ENCODE assay signal across 8 mouse cellular contexts in genomic region chr7:83882633-83883275, GRCm38 (mm10). TPM values are rescaled to one million over a fixed set of nuclear protein-coding genes. Genes with fewer than 3 reads are reported as not detected.
DNase-seq lines count a peak whose midpoint lies in the region; ATAC-seq and TF ChIP-seq lines count a peak whose summit lies in the region.

No protein-coding gene starts in this region.

- no peak for TF ChIP-seq POLR2A in cerebellum, adult 2 months (IDR thresholded peaks at IDR 0.05; ENCODE audit: borderline replicate concordance, insufficient read depth, low read length)

- peak overlapping the region; percentile 86 for H3K9ac ChIP-seq in forebrain, embryonic 16.5 days (replicated peaks; ENCODE audit: low read depth, low read length)
- H3K9ac ChIP-seq in hindbrain, embryonic 11.5 days (ENCODE audit: low read depth, low read length): peak overlapping the region; percentile 86

- H3K27ac ChIP-seq in cerebellum, adult 2 months (ENCODE audit: insufficient read depth, low read length): peak overlapping the region; percentile 97; the same call in 1 of the 2 replicates
- peak overlapping the region; percentile 92 for H3K27ac ChIP-seq in forebrain, embryonic 16.5 days (ENCODE audit: low read length)
- peak overlapping the region; percentile 96 for H3K27ac ChIP-seq in hindbrain, embryonic 11.5 days (ENCODE audit: low read depth, low read length)
- H3K27ac ChIP-seq in macrophage: no peak overlapping the region

- DNase-seq in frontal cortex, postnatal 10 days (ENCODE audit: low spot score in 2 of 2): peak; percentile 41 to 54
- peak; percentile 58 to 68 for DNase-seq in cerebellum, adult 2 months
- DNase-seq in hindbrain, embryonic 11.5 days (ENCODE audit: low spot score): peak; percentile 60
- DNase-seq in left cerebral cortex, adult 8-10 months (ENCODE audit: low spot score in 2 of 2): peak; percentile 27 to 29
- DNase-seq in right cerebral cortex, postnatal 4 days: peak; percentile 53

- H3K36me3 ChIP-seq in forebrain, embryonic 16.5 days (ENCODE audit: control insufficient read depth, insufficient read depth): no peaks in the 10 kb centered on the region; the same call in 1 of the 2 replicates
- H3K36me3 ChIP-seq in hindbrain, embryonic 11.5 days (ENCODE audit: control insufficient read depth, insufficient read depth, low read length): no peaks in the 10 kb centered on the region
- H3K36me3 ChIP-seq in macrophage (ENCODE audit: inconsistent target): peaks cover 7% of the 10 kb centered on the region; the same call in 1 of the 2 replicates

- peak overlapping the region; percentile 80 for H3K4me3 ChIP-seq in cerebellum, adult 2 months (replicated peaks; ENCODE audit: insufficient read depth, low read depth, low read length)
- H3K4me3 ChIP-seq in forebrain, embryonic 16.5 days (replicated peaks; ENCODE audit: low read length): peak overlapping the region; percentile 58
- H3K4me3 ChIP-seq in hindbrain, embryonic 11.5 days (ENCODE audit: low read depth, low read length): peak overlapping the region; percentile 76
- H3K4me3 ChIP-seq in macrophage (ENCODE audit: inconsistent target): peak overlapping the region; percentile 21

- H3K27me3 ChIP-seq in cerebellum, adult 2 months (ENCODE audit: control insufficient read depth, insufficient read depth, low read length): no peaks in the 10 kb centered on the region
- no peaks in the 10 kb centered on the region for H3K27me3 ChIP-seq in forebrain, embryonic 16.5 days (replicated peaks; ENCODE audit: control insufficient read depth, insufficient read depth, low read length)
- no peaks in the 10 kb centered on the region for H3K27me3 ChIP-seq in hindbrain, embryonic 11.5 days (ENCODE audit: control insufficient read depth, insufficient read depth, low read length)

- ATAC-seq in frontal cortex, adult (ENCODE audit: low TSS enrichment): no peak
- peak; percentile 22 for ATAC-seq in forebrain, embryonic 16.5 days
- peak; percentile 10 for ATAC-seq in hindbrain, embryonic 11.5 days (ENCODE audit: low FRiP score)

- H3K79me2 ChIP-seq in macrophage (ENCODE audit: inconsistent target): peaks cover 58% of the 10 kb centered on the region

- 14% methylated on average over 56 of the region's 56 CpGs for WGBS in cerebellum, adult 2 months
- WGBS in forebrain, embryonic 16.5 days: 21% methylated on average over 55 of the region's 56 CpGs
- WGBS in hindbrain, embryonic 11.5 days: 19% methylated on average over 50 of the region's 56 CpGs
- 50% methylated on average over 45 of the region's 56 CpGs for WGBS in macrophage (ENCODE audit: missing documents)

- no peak for TF ChIP-seq CTCF in cerebellum, adult 2 months (IDR thresholded peaks at IDR 0.05; ENCODE audit: borderline replicate concordance, insufficient read depth, low read depth, low read length)

- H3K4me1 ChIP-seq in cerebellum, adult 2 months (ENCODE audit: control insufficient read depth, insufficient read depth, low read length): peaks cover 9% of the 10 kb centered on the region; the same call in 1 of the 2 replicates
- H3K4me1 ChIP-seq in forebrain, embryonic 16.5 days (replicated peaks; ENCODE audit: control insufficient read depth, insufficient read depth, low read length): peaks cover 45% of the 10 kb centered on the region
- H3K4me1 ChIP-seq in hindbrain, embryonic 11.5 days (replicated peaks; ENCODE audit: control insufficient read depth, insufficient read depth, low read length): peaks cover 9% of the 10 kb centered on the region; the same call in 1 of the 2 replicates

- H3K4me2 ChIP-seq in forebrain, embryonic 16.5 days (ENCODE audit: low read length): peak overlapping the region; percentile 81
- peak overlapping the region; percentile 98 for H3K4me2 ChIP-seq in hindbrain, embryonic 11.5 days (replicated peaks; ENCODE audit: low read depth, low read length)

- H3K9me3 ChIP-seq in forebrain, embryonic 16.5 days (ENCODE audit: control insufficient read depth, low read length): 0 out of 2 replicates have a peak, but pooled peaks cover 2% of the 10 kb centered on the region
- H3K9me3 ChIP-seq in hindbrain, embryonic 11.5 days (ENCODE audit: control insufficient read depth, low read length): no peaks in the 10 kb centered on the region

RNA-seq across cellular contexts. Expression of gene Tlnrd1, which starts 1.4 kb away (rescaled TPM):
- polyA plus RNA-seq in cerebellum, adult 2 months (2012; rRNA removed): 23.4 and 25.2 TPM in 2 replicates
- 4.7 and 5.4 TPM in 2 replicates for polyA plus RNA-seq in forebrain, embryonic 16.5 days (2015; fragmentation: Nextera tagmentation; extraction: Ambion mirVana)
- polyA plus RNA-seq in hindbrain, embryonic 11.5 days (2014; fragmentation: Nextera tagmentation; extraction: Ambion mirVana): 11.6 and 14.9 TPM in 2 replicates
- 10 to 100 TPM; 22.3 to 26.4 (median 24.2) TPM for total RNA-seq in left cerebral cortex, adult 8-10 months (2022)
- 10 to 100 TPM in 25 of 26 experiments, 1 to 10 TPM in 1; 6.1 to 40.1 (median 19.3) TPM for total RNA-seq in macrophage (2018; cell fraction: chromatin; rRNA removed)
- total RNA-seq in macrophage (2018; cell fraction: cytosol; rRNA removed): 10 to 100 TPM; 19.1 to 84.1 (median 40.0) TPM
- 10 to 100 TPM; 18.6 to 77.8 (median 39.3) TPM for total RNA-seq in macrophage (2018; cell fraction: nucleus; rRNA removed)
- polyA plus RNA-seq in macrophage (2018): 14.0 to 25.1 TPM (median 23.6 TPM) in 3 replicates

RNA-seq across cellular contexts. Expression of gene Mesd, which starts 1.5 kb away (rescaled TPM):
- polyA plus RNA-seq in cerebellum, adult 2 months (2012; rRNA removed): 34.6 and 35.1 TPM in 2 replicates
- polyA plus RNA-seq in forebrain, embryonic 16.5 days (2015; fragmentation: Nextera tagmentation; extraction: Ambion mirVana): 64.4 and 72.8 TPM in 2 replicates
- polyA plus RNA-seq in hindbrain, embryonic 11.5 days (2014; fragmentation: Nextera tagmentation; extraction: Ambion mirVana): 72.8 and 73.3 TPM in 2 replicates
- total RNA-seq in left cerebral cortex, adult 8-10 months (2022): 10 to 100 TPM; 61.7 to 70.5 (median 69.1) TPM
- 10 to 100 TPM in 4 of 26 experiments, 1 to 10 TPM in 22; 2.1 to 15.9 (median 6.4) TPM for total RNA-seq in macrophage (2018; cell fraction: chromatin; rRNA removed)
- 10 to 100 TPM; 32.0 to 58.9 (median 43.4) TPM for total RNA-seq in macrophage (2018; cell fraction: cytosol; rRNA removed)
- total RNA-seq in macrophage (2018; cell fraction: nucleus; rRNA removed): 10 to 100 TPM in 25 of 26 experiments, 1 to 10 TPM in 1; 4.8 to 28.3 (median 18.9) TPM
- 37.3 to 87.4 TPM (median 41.8 TPM) in 3 replicates for polyA plus RNA-seq in macrophage (2018)

Comparison
In these comparisons a context has a peak if more than half of its experiments do, and no peak if none do; other contexts are left out.
1. H3K4me3 ChIP-seq: peak in every context shown above with its lines; median percentile 80 in cerebellum, adult 2 months; 76 in hindbrain, embryonic 11.5 days; 58 in forebrain, embryonic 16.5 days; 21 in macrophage.